Mouse (Mus musculus) myocyte (in vitro differentiated cells): ENCODE data around the gene Capn11. TPM values are rescaled to one million over a fixed set of nuclear protein-coding genes. Genes with fewer than 3 reads are reported as not detected.

Source experiments
- H3K27me3 ChIP-seq: one replicate; pipeline ENCODE4 v1.6.1; 2011; ENCODE audit not compliant: control insufficient read depth, insufficient read depth, insufficient read length
- H3K36me3 ChIP-seq: one replicate; pipeline ENCODE4 v1.6.1; 2011; ENCODE audit not compliant: control insufficient read depth, insufficient read depth
- H3K4me2 ChIP-seq: one replicate; pipeline ENCODE4 v1.6.1; 2011; ENCODE audit warnings: low read depth, control low read depth
- H3K4me3 ChIP-seq: one replicate; pipeline ENCODE4 v1.5.1; 2011; ENCODE audit warnings: mild to moderate bottlenecking, control low read depth, moderate library complexity
- H3K79me2 ChIP-seq: one replicate; pipeline ENCODE4 v1.6.1; 2011; ENCODE audit not compliant: control insufficient read depth, insufficient read depth
- H3ac ChIP-seq: one replicate; pipeline ENCODE4 v1.6.1; 2011; ENCODE audit not compliant: control insufficient read depth, insufficient read length
- CEBPB ChIP-seq: IDR thresholded peaks from 2 replicates; pipeline ENCODE4 v1.6.1; 2011; ENCODE audit warnings: mild to moderate bottlenecking, moderate library complexity; ENCODE audit not compliant: poor library complexity, insufficient read depth, severe bottlenecking
- E2F4 ChIP-seq: IDR thresholded peaks from one replicate; pipeline ENCODE4 v1.6.1; 2011; ENCODE audit warnings: mild to moderate bottlenecking, control low read depth, moderate library complexity; ENCODE audit not compliant: insufficient read depth
- MAX ChIP-seq: IDR thresholded peaks from one replicate; pipeline ENCODE4 v1.6.1; 2011; ENCODE audit warnings: low read depth, mild to moderate bottlenecking, control low read depth
- MYOD1 ChIP-seq, 3 experiments: IDR thresholded peaks; one replicate each; pipeline ENCODE4 v1.6.1; 2011; ENCODE audit warnings: control low read depth in 2 of 3, low read depth in 2 of 3, mild to moderate bottlenecking in 2 of 3, moderate library complexity in 1 of 3; ENCODE audit not compliant: insufficient read length in 2 of 3, control insufficient read depth in 1 of 3
- MYOG ChIP-seq, 3 experiments: IDR thresholded peaks; one replicate each; pipeline ENCODE4 v1.6.1; 2011; ENCODE audit warnings: control low read depth in 2 of 3, low read depth in 2 of 3, mild to moderate bottlenecking in 2 of 3; ENCODE audit not compliant: insufficient read length in 2 of 3, control insufficient read depth in 1 of 3, insufficient read depth in 1 of 3
- POLR2A ChIP-seq: IDR thresholded peaks from one replicate; pipeline ENCODE4 v1.6.1; 2011; ENCODE audit warnings: low read depth, mild to moderate bottlenecking, control low read depth, moderate library complexity; ENCODE audit not compliant: insufficient read length
- POLR2AphosphoS2 ChIP-seq: IDR thresholded peaks from one replicate; pipeline ENCODE4 v1.6.1; 2011; ENCODE audit warnings: low read depth, control low read depth; ENCODE audit not compliant: insufficient read length
- REST ChIP-seq: IDR thresholded peaks from one replicate; pipeline ENCODE4 v1.6.1; 2011; ENCODE audit warnings: mild to moderate bottlenecking, control low read depth, moderate library complexity; ENCODE audit not compliant: insufficient read depth, insufficient read length
- SRF ChIP-seq: IDR thresholded peaks from one replicate; pipeline ENCODE4 v1.6.1; 2011; ENCODE audit warnings: low read depth; ENCODE audit not compliant: control insufficient read depth, insufficient read length
- TCF12 ChIP-seq: IDR thresholded peaks from one replicate; pipeline ENCODE4 v1.6.1; 2011; ENCODE audit warnings: mild to moderate bottlenecking, control low read depth; ENCODE audit not compliant: poor library complexity, insufficient read depth, severe bottlenecking
- TCF3 ChIP-seq: IDR thresholded peaks from one replicate; pipeline ENCODE4 v1.6.1; 2011; ENCODE audit warnings: low read depth, control low read depth; ENCODE audit not compliant: insufficient read length
- USF1 ChIP-seq: IDR thresholded peaks from one replicate; pipeline ENCODE4 v1.6.1; 2011; ENCODE audit warnings: low read depth, mild to moderate bottlenecking, control low read depth, moderate library complexity
- polyA plus RNA-seq: library from polyadenylated mRNA; unstranded; fragments of >200 nt; fragmentation: generic; extraction: Trizol; gene quantifications from one replicate; pipeline ENCODE4 v1.2.1, GENCODE M21; 2012; ENCODE audit warnings: missing spikeins

Gene Capn11
- polyA plus RNA-seq, 1 experiment: 0.38 TPM

GRCm38 (mm10) chr17:45599446-45600242 lies 59.5 kb downstream of the Capn11 start, which contains the start of gene Slc29a1:
TSS of gene Slc29a1 (minus strand) at chr17:45599606.
- H3ac ChIP-seq: peak within 1 kb of the TSS; percentile 28
- TF ChIP-seq MYOG (IDR thresholded peaks at IDR 0.05; ENCODE audit: control insufficient read depth in 1 of 3, insufficient read depth in 1 of 3, insufficient read length in 2 of 3, low read depth in 2 of 3): peak in 2 of 3 experiments; percentile 85 to 92
- peak; percentile 95 for TF ChIP-seq POLR2AphosphoS2
- peak; percentile 77 for TF ChIP-seq POLR2A
- TF ChIP-seq TCF3: peak; percentile 42
- TF ChIP-seq MYOD1 (IDR thresholded peaks at IDR 0.05; ENCODE audit: control insufficient read depth in 1 of 3, insufficient read length in 2 of 3, low read depth in 2 of 3): peak in 2 of 3 experiments; percentile 81 to 88
- TF ChIP-seq MAX: no peak
- TF ChIP-seq E2F4: no peak
- H3K27me3 ChIP-seq: no peaks in the 10 kb centered on the region
- H3K79me2 ChIP-seq: peaks cover 15% of the 10 kb centered on the region
- H3K4me3 ChIP-seq: peak within 1 kb of the TSS; percentile 80
- peak within 1 kb of the TSS; percentile 70 for H3K4me2 ChIP-seq
- no peaks in the 10 kb centered on the region for H3K36me3 ChIP-seq

DNA sequence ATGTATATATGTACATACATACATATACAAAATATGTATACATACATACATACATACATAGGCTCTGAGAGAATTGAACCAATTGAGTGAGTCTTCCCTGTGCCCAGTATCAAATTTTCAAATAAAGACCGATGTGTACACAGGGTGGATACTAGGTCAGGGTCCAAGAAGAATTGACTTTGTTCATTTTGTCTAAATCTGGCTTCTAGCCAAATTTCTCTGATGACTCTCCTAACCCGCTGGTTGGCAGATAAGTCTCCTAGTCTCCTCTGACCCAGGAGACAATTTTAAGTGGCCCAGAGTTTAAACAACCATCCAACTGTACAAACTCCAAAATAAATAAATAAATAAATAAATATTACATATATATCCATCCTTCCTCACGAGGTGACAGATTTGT lies 60.2 kb downstream of the Capn11 start:
- H3K27me3 ChIP-seq: no peaks in the 10 kb centered on the region
- H3K4me3 ChIP-seq: peak overlapping the region; percentile 80
- TF ChIP-seq TCF12: no peak
- no peak for TF ChIP-seq MYOD1 (IDR thresholded peaks at IDR 0.05; ENCODE audit: control insufficient read depth in 1 of 3, insufficient read length in 2 of 3, low read depth in 2 of 3)
- no peak for TF ChIP-seq POLR2A
- TF ChIP-seq SRF: no peak
- no peak for TF ChIP-seq REST
- no peak for TF ChIP-seq USF1
- no peak for TF ChIP-seq MYOG (IDR thresholded peaks at IDR 0.05; ENCODE audit: control insufficient read depth in 1 of 3, insufficient read depth in 1 of 3, insufficient read length in 2 of 3, low read depth in 2 of 3)
- TF ChIP-seq TCF3: no peak
- TF ChIP-seq CEBPB: no peak
- no peak for TF ChIP-seq MAX
- no peak for TF ChIP-seq POLR2AphosphoS2
- no peak for TF ChIP-seq E2F4

GRCm38 (mm10) chr17:45598376-45598775 lies 60.7 kb downstream of the Capn11 start:
- H3K36me3 ChIP-seq: no peaks in the 10 kb centered on the region
- no peak overlapping the region for H3ac ChIP-seq
- no peaks in the 10 kb centered on the region for H3K27me3 ChIP-seq
- H3K4me2 ChIP-seq: peak overlapping the region; percentile 70
- peak overlapping the region; percentile 80 for H3K4me3 ChIP-seq
- no peak for TF ChIP-seq E2F4
- no peak for TF ChIP-seq POLR2AphosphoS2
- TF ChIP-seq POLR2A: peak; percentile 35
- no peak for TF ChIP-seq MYOD1 (IDR thresholded peaks at IDR 0.05; ENCODE audit: control insufficient read depth in 1 of 3, insufficient read length in 2 of 3, low read depth in 2 of 3)
- TF ChIP-seq MYOG (IDR thresholded peaks at IDR 0.05; ENCODE audit: control insufficient read depth in 1 of 3, insufficient read depth in 1 of 3, insufficient read length in 2 of 3, low read depth in 2 of 3): no peak
- H3K79me2 ChIP-seq: peaks cover 28% of the 10 kb centered on the region

More for the DNA sequence above, 60.2 kb downstream of the Capn11 start:
- no peaks in the 10 kb centered on the region for H3K36me3 ChIP-seq
- peak overlapping the region; percentile 70 for H3K4me2 ChIP-seq
- H3ac ChIP-seq: peak overlapping the region; percentile 25
- H3K79me2 ChIP-seq: peaks cover 23% of the 10 kb centered on the region

GRCm38 (mm10) chr17:45597787-45598186 lies 61.3 kb downstream of the Capn11 start:
- peak overlapping the region; percentile 1 for H3ac ChIP-seq
- no peak for TF ChIP-seq USF1
- no peak for TF ChIP-seq REST
- TF ChIP-seq E2F4: no peak
- peak; percentile 80 to 94 (median 90) for TF ChIP-seq MYOG (IDR thresholded peaks at IDR 0.05; ENCODE audit: control insufficient read depth in 1 of 3, insufficient read depth in 1 of 3, insufficient read length in 2 of 3, low read depth in 2 of 3)
- TF ChIP-seq CEBPB: 0 out of 2 replicates have a peak, but pooled peaks have one; percentile 34
- TF ChIP-seq POLR2AphosphoS2: no peak
- no peak for TF ChIP-seq MAX
- peak; percentile 34 for TF ChIP-seq POLR2A
- no peak for TF ChIP-seq SRF
- peak; percentile 97 for TF ChIP-seq TCF12
- peak; percentile 67 to 86 (median 82) for TF ChIP-seq MYOD1 (IDR thresholded peaks at IDR 0.05; ENCODE audit: control insufficient read depth in 1 of 3, insufficient read length in 2 of 3, low read depth in 2 of 3)
- TF ChIP-seq TCF3: peak; percentile 76
- peak overlapping the region; percentile 80 for H3K4me3 ChIP-seq
- peak overlapping the region; percentile 70 for H3K4me2 ChIP-seq
- peaks cover 34% of the 10 kb centered on the region for H3K79me2 ChIP-seq
- H3K36me3 ChIP-seq: no peaks in the 10 kb centered on the region
- H3K27me3 ChIP-seq: no peaks in the 10 kb centered on the region
